Mouse (Mus musculus): ENCODE measurements around the gene Git2.

DNA sequence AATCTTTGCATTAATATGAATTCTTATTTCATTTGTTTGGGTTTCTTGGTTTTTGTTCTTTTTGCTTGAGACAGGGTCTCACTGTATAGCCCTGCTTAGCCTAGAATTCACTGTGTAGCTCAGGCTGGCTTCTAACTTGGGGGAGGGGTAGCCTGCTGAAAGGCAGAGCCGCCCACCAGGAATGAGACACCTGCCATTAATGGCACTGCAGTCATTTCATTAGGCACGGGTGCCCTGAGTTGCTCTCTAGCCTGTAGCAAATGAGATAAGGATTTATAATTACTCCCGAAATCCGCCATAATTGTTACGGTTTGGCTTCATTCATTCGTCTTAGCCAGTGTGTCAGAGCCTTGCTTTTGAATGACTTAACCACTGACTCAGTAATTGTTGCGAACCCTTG lies 857 bp upstream of the Git2 start:
- no peak for TF ChIP-seq POLR2A (IDR thresholded peaks at IDR 0.05; ENCODE audit: low read depth, low read length)
- TF ChIP-seq CTCF (IDR thresholded peaks at IDR 0.05; ENCODE audit: extremely low read depth, insufficient read depth, insufficient read length, insufficient replicate concordance), result no peak
